Mouse (Mus musculus) embryonic facial prominence, embryonic 14.5 days (tissue): ENCODE measurements around the gene Abcf3. TPM values are rescaled to one million over a fixed set of nuclear protein-coding genes. Genes with fewer than 3 reads are reported as not detected.
A peak's percentile ranks its signal among the peaks of the same experiment; 100 is the strongest.

Experiments
- ATAC-seq: fragments of 200-750 bp; cut with Nextera tagmentation; 2 replicates; pipeline ENCODE4 v1.8.0; 2017; ENCODE audit warnings: low read depth, moderate number of reproducible peaks, moderate TSS enrichment
- DNase-seq: peaks from one replicate; pipeline ENCODE4 v3.0.0-alpha.2; 2015; ENCODE audit warnings: low spot score
- H3K27ac ChIP-seq: fragments of 300-500 bp; sonication (generic); replicated peaks from 2 replicates; pipeline ENCODE4 v1.5.1; 2014; ENCODE audit warnings: low read depth, mild to moderate bottlenecking, low read length, moderate library complexity
- H3K27me3 ChIP-seq: fragments of 300-500 bp; sonication (generic); replicated peaks from 2 replicates; pipeline ENCODE4 v1.6.1; 2014; ENCODE audit warnings: low read length; ENCODE audit not compliant: control insufficient read depth, insufficient read depth
- H3K36me3 ChIP-seq: fragments of 300-500 bp; sonication (generic); 2 replicates; pipeline ENCODE4 v1.6.1; 2014; ENCODE audit warnings: low read length, mixed read lengths; ENCODE audit not compliant: control insufficient read depth, insufficient read depth
- H3K4me1 ChIP-seq: fragments of 300-500 bp; sonication (generic); 2 replicates; pipeline ENCODE4 v1.6.1; 2014; ENCODE audit warnings: antibody characterized with exemption, low read length; ENCODE audit not compliant: control insufficient read depth, insufficient read depth
- H3K4me2 ChIP-seq: fragments of 300-500 bp; sonication (generic); 2 replicates; pipeline ENCODE4 v1.6.1; 2014; ENCODE audit warnings: low read depth, mild to moderate bottlenecking, low read length, moderate library complexity, mixed read lengths
- H3K4me3 ChIP-seq: fragments of 300-500 bp; sonication (generic); 2 replicates; pipeline ENCODE4 v1.5.1; 2014; ENCODE audit warnings: low read depth, mild to moderate bottlenecking, low read length
- H3K9ac ChIP-seq: fragments of 300-500 bp; sonication (generic); 2 replicates; pipeline ENCODE4 v1.6.1; 2014; ENCODE audit warnings: low read depth, mild to moderate bottlenecking, low read length, moderate library complexity, mixed read lengths
- H3K9me3 ChIP-seq: fragments of 300-500 bp; sonication (generic); 2 replicates; pipeline ENCODE4 v1.6.1; 2016; ENCODE audit warnings: low read length; ENCODE audit not compliant: control insufficient read depth
- WGBS: fragments of 180-500 bp; shearing (Covaris S2); extraction: QIAGEN DNeasy Blood & Tissue Kit; methylation state at CpG from one replicate; pipeline ENCODE4 v1.1.7; 2014; 5-methylcytosine and 5-hydroxymethylcytosine counted together
- polyA plus RNA-seq: library from polyadenylated mRNA; unstranded; fragments of >200 nt; fragmentation: Nextera tagmentation; extraction: Ambion mirVana; gene quantifications from 2 replicates; pipeline ENCODE4 v1.2.1, GENCODE M21; 2014

Gene Abcf3
- polyA plus RNA-seq, 1 experiment from 2014 or later = 54.2 TPM

- H3K36me3 ChIP-seq = peaks cover 61% of the 10 kb centered on the region
- no peaks in the 10 kb centered on the region for H3K27me3 ChIP-seq
- peak overlapping the region; percentile 93 for H3K9ac ChIP-seq
- H3K4me1 ChIP-seq = peaks cover 18% of the 10 kb centered on the region
- peak overlapping the region; percentile 86 for H3K4me2 ChIP-seq
- 28% methylated on average over 5 of the region's 5 CpGs for WGBS
- H3K27ac ChIP-seq = 0 out of 2 replicates have a peak overlapping the region, but pooled peaks have one; percentile 35
- H3K4me3 ChIP-seq = peak overlapping the region; percentile 95
- ATAC-seq (no peak), DNase-seq (peak; percentile 32)
- H3K9me3 ChIP-seq = no peaks in the 10 kb centered on the region
Observed at GRCm38 (mm10) chr16:20537071-20537471, 11.3 kb upstream of the Abcf3 start.

GRCm38 (mm10) chr16:20537601-20538320, 10.6 kb upstream of the Abcf3 start:
- Histone ChIP-seq H3K4me2 (peak overlapping the region; percentile 86), H3K4me1 (peaks cover 18% of the 10 kb centered on the region), H3K4me3 (peak overlapping the region; percentile 95), H3K27me3 (no peaks in the 10 kb centered on the region), H3K36me3 (peaks cover 62% of the 10 kb centered on the region), H3K9ac (peak overlapping the region; percentile 93), H3K27ac (no peak overlapping the region), H3K9me3 (no peaks in the 10 kb centered on the region)
- WGBS = 43% methylated on average over 6 of the region's 6 CpGs
- DNase-seq (peak; percentile 26), ATAC-seq (no peak)

GRCm38 (mm10) chr16:20539649-20540048, 8.7 kb upstream of the Abcf3 start:
- no peaks in the 10 kb centered on the region for H3K9me3 ChIP-seq
- H3K4me3 ChIP-seq = no peak overlapping the region
- no peaks in the 10 kb centered on the region for H3K27me3 ChIP-seq
- ATAC-seq (no peak), DNase-seq (no peak)
- 74% methylated on average over 3 of the region's 3 CpGs for WGBS
- H3K36me3 ChIP-seq = peaks cover 65% of the 10 kb centered on the region
- no peak overlapping the region for H3K4me2 ChIP-seq
- H3K27ac ChIP-seq = no peak overlapping the region
- no peak overlapping the region for H3K9ac ChIP-seq
- H3K4me1 ChIP-seq = peaks cover 18% of the 10 kb centered on the region

GRCm38 (mm10) chr16:20540438-20540837, 7.9 kb upstream of the Abcf3 start:
- H3K4me3 ChIP-seq = no peak overlapping the region
- no peak overlapping the region for H3K9ac ChIP-seq
- H3K4me1 ChIP-seq = peaks cover 18% of the 10 kb centered on the region
- H3K27me3 ChIP-seq = no peaks in the 10 kb centered on the region
- H3K27ac ChIP-seq = no peak overlapping the region
- WGBS = 88% methylated on average over 4 of the region's 4 CpGs
- no peaks in the 10 kb centered on the region for H3K9me3 ChIP-seq
- ATAC-seq (no peak), DNase-seq (no peak)
- H3K4me2 ChIP-seq = no peak overlapping the region
- peaks cover 72% of the 10 kb centered on the region for H3K36me3 ChIP-seq

GRCm38 (mm10) chr16:20545696-20546095, 2.7 kb upstream of the Abcf3 start:
- DNase-seq (no peak), ATAC-seq (no peak)
- Histone ChIP-seq H3K4me2 (no peak overlapping the region), H3K36me3 (peaks cover 48% of the 10 kb centered on the region), H3K27me3 (no peaks in the 10 kb centered on the region), H3K9ac (no peak overlapping the region), H3K9me3 (no peaks in the 10 kb centered on the region), H3K4me3 (no peak overlapping the region), H3K4me1 (peaks cover 5% of the 10 kb centered on the region), H3K27ac (no peak overlapping the region)
- WGBS = 93% methylated on average over 10 of the region's 10 CpGs

- H3K27me3 ChIP-seq = no peaks in the 10 kb centered on the region
- DNase-seq = no peak
- no peak for ATAC-seq
- 51% methylated on average over 5 of the region's 5 CpGs for whole genome bisulfite sequencing
- H3K9me3 ChIP-seq = no peaks in the 10 kb centered on the region
- peak overlapping the region; percentile 60 for H3K9ac ChIP-seq
- peak overlapping the region; percentile 88 for H3K4me3 ChIP-seq
- H3K4me1 ChIP-seq = peaks cover 5% of the 10 kb centered on the region
- H3K36me3 ChIP-seq = peaks cover 47% of the 10 kb centered on the region
- H3K4me2 ChIP-seq = peak overlapping the region; percentile 78
- peak overlapping the region; percentile 65; the same call in 1 of the 2 replicates for H3K27ac ChIP-seq
Observed at GRCm38 (mm10) chr16:20547423-20547822, 954 bp upstream of the Abcf3 start.

GRCm38 (mm10) chr16:20549161-20549560, 784 bp downstream of the Abcf3 start:
- 55% methylated on average over 9 of the region's 9 CpGs for WGBS
- no peaks in the 10 kb centered on the region for H3K27me3 ChIP-seq
- ATAC-seq = no peak

GRCm38 (mm10) chr16:20551691-20552090, 3.3 kb downstream of the Abcf3 start:
- WGBS = 96% methylated on average over 5 of the region's 5 CpGs
- ATAC-seq (no peak), DNase-seq (no peak)
- Histone ChIP-seq H3K4me1 (peaks cover 5% of the 10 kb centered on the region), H3K9me3 (no peaks in the 10 kb centered on the region), H3K27ac (no peak overlapping the region), H3K36me3 (peaks cover 64% of the 10 kb centered on the region), H3K9ac (no peak overlapping the region), H3K27me3 (no peaks in the 10 kb centered on the region), H3K4me2 (no peak overlapping the region), H3K4me3 (no peak overlapping the region)

More at GRCm38 (mm10) chr16:20549161-20549560, 784 bp downstream of the Abcf3 start:
- Histone ChIP-seq H3K9ac (peak overlapping the region; percentile 89), H3K27ac (no peak overlapping the region), H3K4me2 (peak overlapping the region; percentile 78), H3K36me3 (peaks cover 51% of the 10 kb centered on the region), H3K4me1 (peaks cover 5% of the 10 kb centered on the region), H3K4me3 (peak overlapping the region; percentile 88), H3K9me3 (no peaks in the 10 kb centered on the region)
- no peak for DNase-seq

GRCm38 (mm10) chr16:20552594-20552993, 4.2 kb downstream of the Abcf3 start:
- WGBS = 82% methylated on average over 1 of the region's 1 CpGs
- no peak overlapping the region for H3K4me2 ChIP-seq
- H3K9ac ChIP-seq = no peak overlapping the region
- H3K4me3 ChIP-seq = no peak overlapping the region
- H3K27me3 ChIP-seq = no peaks in the 10 kb centered on the region
- no peaks in the 10 kb centered on the region for H3K9me3 ChIP-seq
- no peak for DNase-seq
- no peak overlapping the region for H3K27ac ChIP-seq
- peaks cover 5% of the 10 kb centered on the region for H3K4me1 ChIP-seq
- H3K36me3 ChIP-seq = peaks cover 72% of the 10 kb centered on the region
- no peak for ATAC-seq
